Mouse (Mus musculus) CD4-positive, CD25-positive, alpha-beta regulatory T cell, adult 9 weeks (primary cell): ENCODE results near the gene Cdx2. TPM values are rescaled to one million over a fixed set of nuclear protein-coding genes. Genes with fewer than 3 reads are reported as not detected.

Experiments used
- polyA plus RNA-seq: library from polyadenylated mRNA; unstranded; fragments of 100-300 nt; shearing (Covaris generic); gene quantifications from one replicate; pipeline ENCODE4 v1.2.1, GENCODE M21; 2017

The Cdx2 gene
- not detected for polyA plus RNA-seq

GRCm38 (mm10) chr5:147306638-147307397 is at the start of gene Cdx2:
TSS of gene Cdx2 (minus strand) at chr5:147307270.

GRCm38 (mm10) chr5:147322183-147322582 is 15.1 kb upstream of the Cdx2 start, which contains the start of gene Urad:
TSS of gene Urad (minus strand) at chr5:147322440.

GRCm38 (mm10) chr5:147269926-147270672 is 37.0 kb downstream of the Cdx2 start, which contains the start of gene Pdx1:
TSS of gene Pdx1 (plus strand) at chr5:147269959.

Other genes with a start within 250 kb of the Cdx2 start
- gene Lnx2, start 230.7 kb downstream of the Cdx2 start, polyA plus RNA-seq: 34.2 TPM
- 182 TPM for gene Polr1d, start 230.2 kb downstream of the Cdx2 start, polyA plus RNA-seq
- gene Gsx1, start 118.6 kb downstream of the Cdx2 start, polyA plus RNA-seq: not detected
- gene Pdx1, start 37.3 kb downstream of the Cdx2 start, polyA plus RNA-seq: not detected
- not detected for gene Urad, start 15.2 kb upstream of the Cdx2 start, polyA plus RNA-seq
- gene Flt3, start 93.2 kb upstream of the Cdx2 start, polyA plus RNA-seq: 0.07 TPM
- 40.8 TPM for gene Pan3, start 122.9 kb upstream of the Cdx2 start, polyA plus RNA-seq